In genomic region chr5:134186961-134187731, GRCm38 (mm10) we compare ENCODE assay signal across 8 mouse cellular contexts. TPM values are rescaled to one million over a fixed set of nuclear protein-coding genes. Genes with fewer than 3 reads are reported as not detected.
DNase-seq lines count a peak whose midpoint lies in the region; ATAC-seq and TF ChIP-seq lines count a peak whose summit lies in the region.

No protein-coding gene starts in this region.

- WGBS in limb, embryonic 10.5 days, result 77% methylated on average over 4 of the region's 4 CpGs

- in situ Hi-C loops in Patski (cut with MboI; ENCODE audit: low pct_unique_long_range_greater_than_20kb), result no loop called here

- POLR2A ChIA-PET in Patski (lab: Charles Lee), result interaction anchor here (0.8 kb wide), 1 partner anchor 15 kb away, joined by 3 read pairs; no protein-coding TSS in a partner anchor

- no peaks in the 10 kb centered on the region for H3K36me3 ChIP-seq in limb, embryonic 10.5 days

- ATAC-seq in Patski, result no peak
- ATAC-seq in neutrophil, adult 5-6 weeks (ENCODE audit: extremely low read depth, insufficient number of reproducible peaks, low FRiP score, poor library complexity, severe bottlenecking), result peak; percentile 60

- TF ChIP-seq CTCF in Patski (IDR thresholded peaks at IDR 0.05), result peak; percentile 96

- H3K27ac ChIP-seq in limb, embryonic 10.5 days, result no peak overlapping the region

- peaks cover 19% of the 10 kb centered on the region for H3K4me1 ChIP-seq in limb, embryonic 10.5 days

- H3K4me3 ChIP-seq in limb, embryonic 10.5 days, result no peak overlapping the region

- CTCF ChIA-PET in Patski (lab: Charles Lee), result interaction anchor here (1.0 to 3.2 kb wide), 8 partner anchors 9 to 139 kb away, joined by 3 to 15 read pairs (median 4); no protein-coding TSS in a partner anchor

- peak; percentile 41 to 67 for DNase-seq in heart, postnatal 36 days
- no peak for DNase-seq in heart, postnatal 25 days (ENCODE audit: low spot score)
- peak; percentile 91 to 92 for DNase-seq in B cell, adult 2 months
- DNase-seq in Patski (ENCODE audit: low read depth, low spot score), result no peak
- DNase-seq in embryo, embryonic 11 days, result peak; percentile 44
- DNase-seq in limb, embryonic 10.5 days (ENCODE audit: low spot score), result peak; percentile 80
- peak; percentile 79 for DNase-seq in thymus, postnatal 25 days

- H3K9me3 ChIP-seq in limb, embryonic 10.5 days (replicated peaks), result no peaks in the 10 kb centered on the region

- intact Hi-C loops in heart, postnatal 36 days (cut with DNase I), result loop anchor here (10.0 kb wide), 1 partner anchor 128 kb away; the partner anchor contains the start of gene Gtf2i
- intact Hi-C loops in heart, postnatal 25 days (cut with DNase I), result loop anchor here (10.0 kb wide), 1 partner anchor 128 kb away; the partner anchor contains the start of gene Gtf2i

- H3K27me3 ChIP-seq in Patski, result no peaks in the 10 kb centered on the region
- no peaks in the 10 kb centered on the region for H3K27me3 ChIP-seq in limb, embryonic 10.5 days (ENCODE audit: low read depth, poor library complexity, severe bottlenecking)

RNA-seq across cellular contexts. Expression of gene Gtf2ird2, which starts 3.3 kb away (rescaled TPM):
- total RNA-seq in heart, postnatal 36 days (2021), result 1 to 10 TPM; 4.9 to 5.0 TPM
- total RNA-seq in heart, postnatal 25 days (2021), result 1 to 10 TPM; 4.0 to 5.1 TPM
- 11.1 TPM for polyA plus RNA-seq in Patski (2021)
- polyA plus RNA-seq in limb, embryonic 10.5 days (2016; fragmentation: Nextera tagmentation; extraction: Ambion mirVana), result 5.3 and 7.3 TPM in 2 replicates
- total RNA-seq in neutrophil, adult 5-6 weeks (2017), result 9.5 and 13.1 TPM in 2 replicates

RNA-seq across cellular contexts. Expression of gene Rcc1l, which starts 10.6 kb away (rescaled TPM):
- 10 to 100 TPM; 29.3 to 30.2 TPM for total RNA-seq in heart, postnatal 36 days (2021)
- total RNA-seq in heart, postnatal 25 days (2021), result 10 to 100 TPM; 27.6 to 30.5 TPM
- 44.6 TPM for polyA plus RNA-seq in Patski (2021)
- 44.5 and 48.3 TPM in 2 replicates for polyA plus RNA-seq in limb, embryonic 10.5 days (2016; fragmentation: Nextera tagmentation; extraction: Ambion mirVana)
- 4.2 and 7.8 TPM in 2 replicates for total RNA-seq in neutrophil, adult 5-6 weeks (2017)

RNA-seq across cellular contexts. Expression of gene Ncf1, which starts 42.3 kb away (rescaled TPM):
- total RNA-seq in heart, postnatal 36 days (2021), result 1 to 10 TPM; 6.3 to 6.8 TPM
- total RNA-seq in heart, postnatal 25 days (2021), result 1 to 10 TPM; 5.0 to 5.3 TPM
- polyA plus RNA-seq in Patski (2021), result 0.08 TPM
- 1.5 and 1.7 TPM in 2 replicates for polyA plus RNA-seq in limb, embryonic 10.5 days (2016; fragmentation: Nextera tagmentation; extraction: Ambion mirVana)
- total RNA-seq in neutrophil, adult 5-6 weeks (2017), result 432 and 448 TPM in 2 replicates

Comparison
In these comparisons a context has a peak if more than half of its experiments do, and no peak if none do; other contexts are left out.
1. DNase-seq: peak in heart, postnatal 36 days (2 of 2), B cell, adult 2 months (2 of 2), embryo, embryonic 11 days (single experiment), limb, embryonic 10.5 days (single experiment) and thymus, postnatal 25 days (single experiment); none in heart, postnatal 25 days (single experiment) and Patski (single experiment).
2. RNA of gene Ncf1, which starts 42.3 kb away (total RNA-seq): 432 to 448 TPM in neutrophil, adult 5-6 weeks; 6.3 to 6.8 TPM in heart, postnatal 36 days and 5.0 to 5.3 TPM in heart, postnatal 25 days; every median in the first group is over 10 times any median in the second.